In the genomic region with DNA sequence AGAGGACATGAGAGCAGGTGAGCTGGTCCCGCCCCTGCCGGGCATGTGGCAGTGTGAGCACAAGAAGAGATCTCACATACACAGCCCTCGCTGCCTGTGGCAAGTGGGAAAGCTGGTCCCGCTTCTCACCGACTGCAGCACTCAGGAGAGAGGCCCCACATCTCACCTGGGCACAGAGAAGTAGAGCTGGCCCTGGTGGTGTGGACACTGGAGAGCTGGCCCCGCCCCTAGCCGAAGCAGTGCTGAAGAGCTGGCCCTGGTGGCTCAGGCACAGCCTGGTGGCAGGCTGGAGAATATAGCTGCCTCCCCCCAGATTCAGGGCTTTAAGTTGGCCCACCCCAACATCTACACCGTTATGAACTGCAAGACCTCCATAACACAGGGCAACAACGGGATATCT, we compare ENCODE assay signal across 32 mouse cellular contexts. TPM values are rescaled to one million over a fixed set of nuclear protein-coding genes. Genes with fewer than 3 reads are reported as not detected.
A peak's percentile ranks its signal among the peaks of the same experiment; 100 is the strongest.
DNase-seq lines count a peak whose midpoint lies in the region; ATAC-seq and TF ChIP-seq lines count a peak whose summit lies in the region.
"Had no signal": no experiment of that assay in that cellular context is flagged by ENCODE, and none has a peak within 500 bp of the region (broad histone marks: within the 10 kb centered on the region; RNA-seq: fewer than 3 reads in every experiment).

No protein-coding gene starts in this region.

- no peak for DNase-seq in adrenal gland, postnatal 25 days
- DNase-seq in kidney, adult 2 months = no peak
- DNase-seq: adrenal gland, postnatal 14 days; cerebellum, adult 11-12 months; cerebellum, adult 9-11 months; gastrocnemius, adult 2 months; gastrocnemius, postnatal 36 days; heart, adult 18-20 months; heart, postnatal 36 days; kidney, adult 11 months; kidney, postnatal 10 days; layer of hippocampus, postnatal 36 days; liver; retina, postnatal 1 day; right cerebral cortex, postnatal 14 days; thymus, adult 18-20 months; thymus, postnatal 25 days had no signal

- TF ChIP-seq POLR2A in kidney, adult 2 months (IDR thresholded peaks at IDR 0.05; ENCODE audit: low read depth, low read length) = no peak

- TF ChIP-seq CTCF in kidney, adult 2 months (conservative IDR thresholded peaks at IDR 0.05; ENCODE audit: insufficient read depth, insufficient read length, low read depth, low read length) = no peak

- WGBS in midbrain, embryonic 13.5 days = 74% methylated on average over 9 of the region's 9 CpGs
- WGBS in midbrain, embryonic 15.5 days = 75% methylated on average over 9 of the region's 9 CpGs
- WGBS in lung, embryonic 15.5 days = 41% methylated on average over 9 of the region's 9 CpGs
- 63% methylated on average over 9 of the region's 9 CpGs for whole genome bisulfite sequencing in stomach, embryonic 14.5 days
- 75% methylated on average over 9 of the region's 9 CpGs for WGBS in kidney, adult 2 months

- H3K9me3 ChIP-seq in midbrain, embryonic 13.5 days = no peaks in the 10 kb centered on the region
- H3K9me3 ChIP-seq in midbrain, embryonic 15.5 days = no peaks in the 10 kb centered on the region
- no peaks in the 10 kb centered on the region for H3K9me3 ChIP-seq in lung, embryonic 15.5 days
- no peaks in the 10 kb centered on the region for H3K9me3 ChIP-seq in stomach, embryonic 14.5 days (ENCODE audit: control insufficient read depth, low read depth, low read length)
- H3K9me3 ChIP-seq: hindbrain, embryonic 12.5 days; midbrain, embryonic 12.5 days; neural tube, embryonic 15.5 days had no signal

- H3K27ac ChIP-seq in midbrain, embryonic 13.5 days = no peak overlapping the region
- no peak overlapping the region for H3K27ac ChIP-seq in midbrain, embryonic 15.5 days
- H3K27ac ChIP-seq in lung, embryonic 15.5 days = peak overlapping the region; percentile 61
- H3K27ac ChIP-seq in stomach, embryonic 14.5 days (ENCODE audit: low read length) = no peak overlapping the region
- no peak overlapping the region for H3K27ac ChIP-seq in kidney, adult 2 months (ENCODE audit: insufficient read depth, low read depth, low read length)
- H3K27ac ChIP-seq: gastrocnemius, adult 2 months; hindbrain, embryonic 12.5 days; hindbrain, postnatal 0 days; liver, embryonic 14.5 days; midbrain, embryonic 12.5 days; neural tube, embryonic 15.5 days had no signal

- ATAC-seq in midbrain, embryonic 13.5 days = 0 out of 2 replicates have a peak, but pooled peaks have one; percentile 14
- no peak for ATAC-seq in midbrain, embryonic 15.5 days (replicated peaks)
- ATAC-seq in lung, embryonic 15.5 days (ENCODE audit: borderline replicate concordance, extremely low read depth, low FRiP score, low TSS enrichment) = peak; percentile 65; the same call in 1 of the 2 replicates
- peak; percentile 71; the same call in 1 of the 2 replicates for ATAC-seq in stomach, embryonic 14.5 days (ENCODE audit: insufficient number of reproducible peaks, insufficient read depth, low FRiP score, low read depth)
- no peak for ATAC-seq in monocyte, adult 5-6 weeks (replicated peaks; ENCODE audit: insufficient number of reproducible peaks, low FRiP score, low TSS enrichment, poor library complexity, severe bottlenecking)
- ATAC-seq: CD4-positive, CD25-positive, alpha-beta regulatory T cell, adult 4 months; forebrain, embryonic 16.5 days; hindbrain, postnatal 0 days had no signal

- H3K9ac ChIP-seq in midbrain, embryonic 13.5 days (replicated peaks) = no peak overlapping the region
- H3K9ac ChIP-seq in midbrain, embryonic 15.5 days = no peak overlapping the region
- H3K9ac ChIP-seq in lung, embryonic 15.5 days = no peak overlapping the region
- no peak overlapping the region for H3K9ac ChIP-seq in stomach, embryonic 14.5 days (replicated peaks; ENCODE audit: low read depth, low read length)
- H3K9ac ChIP-seq: hindbrain, embryonic 12.5 days; liver, embryonic 14.5 days; midbrain, embryonic 12.5 days; neural tube, embryonic 15.5 days had no signal

- no peaks in the 10 kb centered on the region for H3K4me1 ChIP-seq in midbrain, embryonic 13.5 days (replicated peaks)
- no peaks in the 10 kb centered on the region for H3K4me1 ChIP-seq in midbrain, embryonic 15.5 days
- peaks cover 6% of the 10 kb centered on the region; the same call in 1 of the 2 replicates for H3K4me1 ChIP-seq in lung, embryonic 15.5 days
- no peaks in the 10 kb centered on the region for H3K4me1 ChIP-seq in stomach, embryonic 14.5 days (ENCODE audit: control insufficient read depth, insufficient read depth, low read length)
- no peaks in the 10 kb centered on the region for H3K4me1 ChIP-seq in kidney, adult 2 months (ENCODE audit: control insufficient read depth, insufficient read depth, low read length)
- H3K4me1 ChIP-seq: hindbrain, embryonic 12.5 days; megakaryocyte, embryonic 14.5 days; midbrain, embryonic 12.5 days; neural tube, embryonic 15.5 days had no signal

- H3K4me3 ChIP-seq in midbrain, embryonic 13.5 days (replicated peaks) = no peak overlapping the region
- H3K4me3 ChIP-seq in midbrain, embryonic 15.5 days = no peak overlapping the region
- H3K4me3 ChIP-seq in lung, embryonic 15.5 days = no peak overlapping the region
- no peak overlapping the region for H3K4me3 ChIP-seq in stomach, embryonic 14.5 days (ENCODE audit: low read depth, low read length)
- H3K4me3 ChIP-seq in kidney, adult 2 months (ENCODE audit: insufficient read depth, low read depth, low read length) = no peak overlapping the region
- H3K4me3 ChIP-seq: erythroblast, embryonic 14.5 days; gastrocnemius, adult 2 months; hindbrain, embryonic 12.5 days; megakaryocyte, embryonic 14.5 days; midbrain, embryonic 12.5 days; neural tube, embryonic 15.5 days had no signal

- H3K27me3 ChIP-seq in midbrain, embryonic 13.5 days = no peaks in the 10 kb centered on the region
- no peaks in the 10 kb centered on the region for H3K27me3 ChIP-seq in midbrain, embryonic 15.5 days (replicated peaks)
- no peaks in the 10 kb centered on the region for H3K27me3 ChIP-seq in lung, embryonic 15.5 days
- H3K27me3 ChIP-seq in stomach, embryonic 14.5 days (ENCODE audit: control insufficient read depth, insufficient read depth, low read length) = no peaks in the 10 kb centered on the region
- H3K27me3 ChIP-seq in kidney, adult 2 months (replicated peaks; ENCODE audit: control insufficient read depth, insufficient read depth, low read length) = no peaks in the 10 kb centered on the region; the same call in 1 of the 2 replicates
- H3K27me3 ChIP-seq: hindbrain, embryonic 12.5 days; midbrain, embryonic 12.5 days; neural tube, embryonic 15.5 days had no signal

- H3K36me3 ChIP-seq in midbrain, embryonic 13.5 days = no peaks in the 10 kb centered on the region
- H3K36me3 ChIP-seq in midbrain, embryonic 15.5 days (replicated peaks) = no peaks in the 10 kb centered on the region
- H3K36me3 ChIP-seq in lung, embryonic 15.5 days = no peaks in the 10 kb centered on the region
- no peaks in the 10 kb centered on the region for H3K36me3 ChIP-seq in stomach, embryonic 14.5 days (ENCODE audit: control insufficient read depth, insufficient read depth, low read length)
- H3K36me3 ChIP-seq in kidney, adult 2 months (ENCODE audit: control insufficient read depth, insufficient read depth, low read length) = no peaks in the 10 kb centered on the region
- H3K36me3 ChIP-seq: hindbrain, embryonic 12.5 days; midbrain, embryonic 12.5 days; neural tube, embryonic 15.5 days had no signal

- no peak overlapping the region for H3K4me2 ChIP-seq in midbrain, embryonic 13.5 days (replicated peaks)
- no peak overlapping the region for H3K4me2 ChIP-seq in midbrain, embryonic 15.5 days
- H3K4me2 ChIP-seq in lung, embryonic 15.5 days = no peak overlapping the region
- no peak overlapping the region for H3K4me2 ChIP-seq in stomach, embryonic 14.5 days (replicated peaks; ENCODE audit: low read depth, low read length)
- H3K4me2 ChIP-seq: heart, embryonic 11.5 days; hindbrain, embryonic 12.5 days; midbrain, embryonic 12.5 days; neural tube, embryonic 15.5 days had no signal

RNA-seq across cellular contexts. Expression of a gene that starts 57.3 kb away (rescaled TPM):
- 77.8 and 78.4 TPM in 2 replicates for polyA plus RNA-seq in midbrain, embryonic 13.5 days (2015; fragmentation: Nextera tagmentation; extraction: Ambion mirVana)
- 54.4 and 57.2 TPM in 2 replicates for polyA plus RNA-seq in midbrain, embryonic 15.5 days (2015; fragmentation: Nextera tagmentation; extraction: Ambion mirVana)
- polyA plus RNA-seq in lung, embryonic 15.5 days (2015; fragmentation: Nextera tagmentation; extraction: Ambion mirVana) = 95.8 and 98.8 TPM in 2 replicates
- 81.9 and 83.5 TPM in 2 replicates for polyA plus RNA-seq in stomach, embryonic 14.5 days (2014; fragmentation: Nextera tagmentation; extraction: Ambion mirVana)
- 64.0 and 71.0 TPM in 2 replicates for total RNA-seq in adrenal gland, postnatal 25 days (2021)
- 21.7 and 23.9 TPM in 2 replicates for polyA plus RNA-seq in kidney, adult 2 months (2012; rRNA removed)
- total RNA-seq in monocyte, adult 5-6 weeks (2017) = 15.1 to 23.1 TPM (median 21.2 TPM) in 3 replicates

Comparison
In these comparisons a context has a peak if more than half of its experiments do, and no peak if none do; other contexts are left out.
1. ATAC-seq: peak in midbrain, embryonic 13.5 days (single experiment), lung, embryonic 15.5 days (single experiment) and stomach, embryonic 14.5 days (single experiment); none in midbrain, embryonic 15.5 days (single experiment) and monocyte, adult 5-6 weeks (single experiment).